Mouse (Mus musculus) B cell, adult 62 days (primary cell): ENCODE measurements around the gene Olfr1391. TPM values are rescaled to one million over a fixed set of nuclear protein-coding genes. Genes with fewer than 3 reads are reported as not detected.

Source experiments
- total RNA-seq: library from RNA; stranded (reverse); gene quantifications from 4 replicates; pipeline ENCODE4 v1.2.4, GENCODE M21; 2023

The Olfr1391 gene
- not detected in 4 replicates for total RNA-seq

DNA sequence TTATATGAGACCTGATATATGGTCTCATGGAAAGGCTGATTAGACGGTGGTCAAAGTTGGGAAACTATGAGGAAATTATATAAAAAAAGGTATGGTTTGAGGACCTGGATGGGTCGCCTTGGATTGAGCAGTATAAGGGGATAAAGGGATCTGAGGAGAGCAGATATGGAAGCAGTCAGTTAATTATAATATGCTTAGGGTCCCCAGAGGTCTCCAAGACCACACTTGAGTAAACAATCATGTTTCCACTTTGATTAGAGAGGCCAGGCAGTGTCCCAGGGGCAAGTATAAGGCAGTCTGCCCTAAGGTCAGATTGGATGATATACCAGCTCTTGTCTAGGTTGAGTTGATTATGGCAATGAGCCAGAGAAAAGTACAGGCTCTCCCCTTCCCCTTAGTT, at the start of gene Olfr1391:
Gene Olfr1391 (plus strand): TSS at position 301 of the 400 bp plus-strand sequence.

DNA sequence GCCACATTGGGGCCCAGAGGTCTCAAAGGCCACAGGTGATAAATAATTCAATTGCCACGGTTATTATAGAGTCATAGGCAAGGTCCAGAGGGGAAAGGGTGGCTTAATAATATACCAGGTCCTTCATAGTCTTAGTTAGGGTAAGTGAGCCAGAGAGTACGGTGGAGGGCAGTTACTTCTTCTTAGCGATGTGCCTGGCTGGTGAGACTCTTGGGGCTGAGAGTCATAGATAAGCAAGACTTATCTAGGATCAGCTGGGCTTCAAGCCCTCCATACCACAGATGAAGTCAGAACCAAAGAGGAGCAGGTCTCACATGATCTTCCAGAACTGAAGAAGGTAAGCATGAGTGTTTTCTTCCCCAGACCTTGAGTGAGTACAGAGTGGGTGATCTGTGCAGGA, 44.3 kb upstream of the Olfr1391 start, which contains the start of gene Olfr1393:
Gene Olfr1393 (plus strand): TSS at position 83 of the 400 bp plus-strand sequence.

DNA sequence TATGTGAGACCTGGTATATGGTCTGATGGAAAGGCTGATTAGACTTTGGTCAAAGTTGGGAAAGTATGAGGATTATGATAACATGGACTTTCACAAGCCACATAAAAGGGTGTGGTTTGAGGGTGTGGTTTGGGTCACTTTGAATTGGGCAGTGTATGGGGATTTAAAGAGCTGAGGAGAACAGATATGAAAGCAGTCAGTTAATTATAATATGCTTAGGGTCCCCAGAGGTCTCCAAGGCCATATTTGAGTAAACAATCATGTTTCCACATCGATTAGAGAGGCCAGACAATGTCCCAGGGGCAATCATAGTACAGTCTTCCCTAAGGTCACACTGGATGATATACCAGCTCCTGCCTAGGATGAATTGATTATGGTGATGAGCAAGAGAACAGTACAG, 37.6 kb upstream of the Olfr1391 start, which contains the start of gene Olfr1392:
Gene Olfr1392 (plus strand): TSS at position 301 of the 400 bp plus-strand sequence.

DNA sequence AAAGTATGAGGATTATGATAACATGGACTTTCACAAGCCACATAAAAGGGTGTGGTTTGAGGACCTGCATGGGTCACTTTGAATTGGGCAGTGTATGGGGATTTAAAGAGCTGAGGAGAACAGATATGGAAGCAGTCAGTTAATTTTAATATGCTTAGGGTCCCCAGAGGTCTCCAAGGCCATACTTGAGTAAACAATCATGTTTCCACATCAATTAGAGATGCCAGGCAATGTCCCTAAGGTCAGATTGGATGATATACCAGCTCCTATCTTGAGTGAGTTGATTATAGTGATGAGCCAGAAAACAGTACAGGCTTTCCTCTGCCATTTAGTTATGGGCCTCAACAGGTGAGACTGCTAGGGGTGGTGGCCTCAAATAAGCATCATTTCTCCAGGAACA, 18.1 kb upstream of the Olfr1391 start, which contains the start of gene Olfr10:
Gene Olfr10 (plus strand): TSS at position 301 of the 400 bp plus-strand sequence.

DNA sequence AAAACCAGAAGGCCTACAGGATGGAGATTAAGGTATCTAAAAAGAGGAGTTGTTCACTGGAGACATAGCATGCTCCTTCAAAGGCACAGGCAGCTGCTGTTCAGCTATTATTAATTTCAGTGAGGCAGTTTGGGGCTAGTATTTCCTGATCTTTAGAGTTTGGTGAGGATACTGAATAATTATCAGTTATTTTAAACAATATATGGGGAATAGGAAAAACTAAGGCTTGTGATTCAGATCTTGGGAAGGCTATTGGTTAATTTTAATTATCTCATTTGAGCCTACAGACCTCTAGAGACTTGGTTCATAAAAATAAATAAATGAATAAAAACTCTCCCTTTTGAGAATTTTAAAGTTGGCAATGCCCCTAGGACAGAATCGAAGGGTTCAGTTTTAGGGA, 12.3 kb downstream of the Olfr1391 start, which contains the start of gene Olfr1390:
Gene Olfr1390 (plus strand): TSS at position 301 of the 400 bp plus-strand sequence.

Other genes starting within 250 kb of the Olfr1391 start
- 29.1 to 36.8 TPM (median 33.6 TPM) in 4 replicates for gene Ifi47, start 246.2 kb upstream of the Olfr1391 start, total RNA-seq
- not detected in 4 replicates for gene Olfr1396, start 207.9 kb upstream of the Olfr1391 start, total RNA-seq
- not detected in 4 replicates for gene Olfr1395, start 180.5 kb upstream of the Olfr1391 start, total RNA-seq
- gene Olfr1394, start 168.4 kb upstream of the Olfr1391 start, total RNA-seq = not detected in 4 replicates
- gene Btnl9, start 135.6 kb upstream of the Olfr1391 start, total RNA-seq = not detected in 4 replicates
- gene Zfp62, start 119.5 kb upstream of the Olfr1391 start, total RNA-seq = 140 to 150 TPM (median 144 TPM) in 4 replicates
- gene Mgat1, start 78.6 kb upstream of the Olfr1391 start, total RNA-seq = 152 to 167 TPM (median 157 TPM) in 4 replicates
- gene Olfr1393, start 44.4 kb upstream of the Olfr1391 start, total RNA-seq = 0.66 to 2.0 TPM (median 0.83 TPM) in 4 replicates
- gene Olfr1392, start 37.5 kb upstream of the Olfr1391 start, total RNA-seq = 0.63 TPM in 1 of 4 replicates, not detected in the others
- not detected in 4 replicates for gene Olfr10, start 18.0 kb upstream of the Olfr1391 start, total RNA-seq
- gene Olfr1390, start 12.4 kb downstream of the Olfr1391 start, total RNA-seq = not detected in 4 replicates
- gene Olfr1389, start 100.3 kb downstream of the Olfr1391 start, total RNA-seq = not detected in 4 replicates
- gene Olfr1388, start 113.9 kb downstream of the Olfr1391 start, total RNA-seq = 0.24 to 0.70 TPM (median 0.39 TPM) in 4 replicates
- gene Olfr1387, start 132.6 kb downstream of the Olfr1391 start, total RNA-seq = not detected in 4 replicates
- not detected in 4 replicates for gene Olfr1386, start 142.3 kb downstream of the Olfr1391 start, total RNA-seq
- gene Olfr1385, start 166.3 kb downstream of the Olfr1391 start, total RNA-seq = 0.17 to 0.18 TPM in 2 of 4 replicates, not detected in the others
- gene Olfr1384, start 184.0 kb downstream of the Olfr1391 start, total RNA-seq = not detected in 4 replicates
- gene Olfr1383, start 196.9 kb downstream of the Olfr1391 start, total RNA-seq = not detected in 4 replicates
- not detected in 4 replicates for gene Olfr1382, start 205.5 kb downstream of the Olfr1391 start, total RNA-seq
- gene Olfr1381, start 220.7 kb downstream of the Olfr1391 start, total RNA-seq = not detected in 4 replicates
- gene Olfr1380, start 234.1 kb downstream of the Olfr1391 start, total RNA-seq = not detected in 4 replicates